Mouse (Mus musculus) neural tube, embryonic 11.5 days (tissue): ENCODE measurements around the gene Sf3b1. TPM values are rescaled to one million over a fixed set of nuclear protein-coding genes. Genes with fewer than 3 reads are reported as not detected.
"Not testable (repeated sequence)": the region's sequence is repeated elsewhere in the genome, so short reads cannot be mapped to it uniquely, and the experiment has no call there.

Source experiments
- ATAC-seq: fragments of 200-750 bp; cut with Nextera tagmentation; 2 replicates; pipeline ENCODE4 v1.8.0; 2017; ENCODE audit warnings: moderate number of reproducible peaks, mild to moderate bottlenecking, moderate TSS enrichment, moderate library complexity; ENCODE audit not compliant: insufficient read depth, low FRiP score, low TSS enrichment
- DNase-seq: peaks from one replicate; pipeline ENCODE4 v3.0.0-alpha.2; 2015; ENCODE audit warnings: low spot score
- H3K27ac ChIP-seq: fragments of 300-500 bp; sonication (generic); 2 replicates; pipeline ENCODE4 v1.5.1; 2014; ENCODE audit warnings: low read depth, mild to moderate bottlenecking, low read length
- H3K27me3 ChIP-seq: fragments of 300-500 bp; sonication (generic); 2 replicates; pipeline ENCODE4 v1.6.1; 2014; ENCODE audit warnings: mild to moderate bottlenecking, low read length, mixed read lengths; ENCODE audit not compliant: control insufficient read depth, insufficient read depth
- H3K36me3 ChIP-seq: fragments of 300-500 bp; sonication (generic); 2 replicates; pipeline ENCODE4 v1.6.1; 2014; ENCODE audit warnings: mild to moderate bottlenecking, low read length, moderate library complexity, mixed read lengths; ENCODE audit not compliant: control insufficient read depth, insufficient read depth
- H3K4me1 ChIP-seq: fragments of 300-500 bp; sonication (generic); 2 replicates; pipeline ENCODE4 v1.6.1; 2014; ENCODE audit warnings: low read length, mixed read lengths; ENCODE audit not compliant: control insufficient read depth, insufficient read depth
- H3K4me2 ChIP-seq: fragments of 300-500 bp; sonication (generic); 2 replicates; pipeline ENCODE4 v1.6.1; 2014; ENCODE audit warnings: low read depth, mild to moderate bottlenecking, moderate library complexity
- H3K4me3 ChIP-seq: fragments of 300-500 bp; sonication (generic); 2 replicates; pipeline ENCODE4 v1.5.1; 2014; ENCODE audit warnings: low read depth, low read length
- H3K9ac ChIP-seq: fragments of 300-500 bp; sonication (generic); 2 replicates; pipeline ENCODE4 v1.6.1; 2014; ENCODE audit warnings: mild to moderate bottlenecking, low read length
- H3K9me3 ChIP-seq: fragments of 300-500 bp; sonication (generic); 2 replicates; pipeline ENCODE4 v1.6.1; 2016; ENCODE audit warnings: low read length; ENCODE audit not compliant: control insufficient read depth
- WGBS: fragments of 180-500 bp; shearing (Covaris S2); extraction: QIAGEN DNeasy Blood & Tissue Kit; methylation state at CpG from one replicate; pipeline ENCODE4 v1.1.7; 2014; 5-methylcytosine and 5-hydroxymethylcytosine counted together
- polyA plus RNA-seq: library from polyadenylated mRNA; unstranded; fragments of >200 nt; fragmentation: Nextera tagmentation; extraction: Ambion mirVana; gene quantifications from 2 replicates; pipeline ENCODE4 v1.2.1, GENCODE M21; 2014

Sf3b1 gene
- polyA plus RNA-seq, 1 experiment from 2014 or later: 336 TPM

GRCm38 (mm10) chr1:55021907-55022306 lies 5.4 kb downstream of the Sf3b1 start:
- DNase-seq (no peak), ATAC-seq (no peak)
- no peaks in the 10 kb centered on the region for H3K27me3 ChIP-seq
- H3K9ac ChIP-seq: no peak overlapping the region
- H3K4me3 ChIP-seq: no peak overlapping the region
- H3K27ac ChIP-seq: no peak overlapping the region
- H3K9me3 ChIP-seq: no peaks in the 10 kb centered on the region
- H3K4me1 ChIP-seq: peaks cover 3% of the 10 kb centered on the region; the same call in 1 of the 2 replicates
- no peaks in the 10 kb centered on the region for H3K36me3 ChIP-seq
- H3K4me2 ChIP-seq: no peak overlapping the region

GRCm38 (mm10) chr1:55012513-55012912 lies 14.8 kb downstream of the Sf3b1 start:
- no peaks in the 10 kb centered on the region for H3K4me1 ChIP-seq
- H3K4me2 ChIP-seq: no peak overlapping the region
- no peaks in the 10 kb centered on the region for H3K27me3 ChIP-seq
- H3K36me3 ChIP-seq: peaks cover 15% of the 10 kb centered on the region
- H3K27ac ChIP-seq: no peak overlapping the region
- 72% methylated on average over 3 of the region's 3 CpGs for WGBS
- H3K9ac ChIP-seq: no peak overlapping the region
- no peak for DNase-seq
- no peak for ATAC-seq
- no peak overlapping the region for H3K4me3 ChIP-seq
- no peaks in the 10 kb centered on the region for H3K9me3 ChIP-seq

GRCm38 (mm10) chr1:55008313-55008712 lies 19.0 kb downstream of the Sf3b1 start:
- 87% methylated on average over 2 of the region's 2 CpGs for WGBS
- not testable (repeated sequence) for H3K9ac ChIP-seq, H3K27ac ChIP-seq, H3K27me3 ChIP-seq, H3K4me1 ChIP-seq, H3K4me2 ChIP-seq, H3K9me3 ChIP-seq, H3K4me3 ChIP-seq, DNase-seq, ATAC-seq
- H3K36me3 ChIP-seq: peaks cover 20% of the 10 kb centered on the region

- H3K27ac ChIP-seq: no peak overlapping the region
- H3K9ac ChIP-seq: no peak overlapping the region
- no peak overlapping the region for H3K4me3 ChIP-seq
- H3K27me3 ChIP-seq: no peaks in the 10 kb centered on the region
- no peak overlapping the region for H3K4me2 ChIP-seq
- no peaks in the 10 kb centered on the region for H3K4me1 ChIP-seq
- no peak for DNase-seq
- peaks cover 8% of the 10 kb centered on the region for H3K36me3 ChIP-seq
- ATAC-seq: no peak
- WGBS: 90% methylated on average over 5 of the region's 5 CpGs
- no peaks in the 10 kb centered on the region for H3K9me3 ChIP-seq
These were observed 33.7 kb downstream of the Sf3b1 start for GRCm38 (mm10) chr1:54993581-54993980.

GRCm38 (mm10) chr1:54986248-54986647 lies 41.0 kb downstream of the Sf3b1 start:
- Histone ChIP-seq H3K36me3 (peaks cover 2% of the 10 kb centered on the region; the same call in 1 of the 2 replicates), H3K27ac (no peak overlapping the region), H3K27me3 (no peaks in the 10 kb centered on the region), H3K9ac (no peak overlapping the region), H3K9me3 (no peaks in the 10 kb centered on the region), H3K4me1 (no peaks in the 10 kb centered on the region), H3K4me3 (no peak overlapping the region), H3K4me2 (no peak overlapping the region)
- ATAC-seq: no peak
- no peak for DNase-seq
- WGBS: 92% methylated on average over 5 of the region's 5 CpGs

- Histone ChIP-seq H3K36me3 (no peaks in the 10 kb centered on the region; the same call in 1 of the 2 replicates), H3K4me3 (no peak overlapping the region), H3K4me2 (no peak overlapping the region), H3K9ac (no peak overlapping the region), H3K27me3 (no peaks in the 10 kb centered on the region), H3K27ac (no peak overlapping the region), H3K4me1 (no peaks in the 10 kb centered on the region), H3K9me3 (no peaks in the 10 kb centered on the region)
- WGBS: 90% methylated on average over 3 of the region's 3 CpGs
- ATAC-seq: no peak
- DNase-seq: no peak
These were observed 41.5 kb downstream of the Sf3b1 start for GRCm38 (mm10) chr1:54985831-54986230.

- Histone ChIP-seq H3K4me3 (no peak overlapping the region), H3K27ac (no peak overlapping the region), H3K27me3 (no peaks in the 10 kb centered on the region), H3K4me1 (no peaks in the 10 kb centered on the region), H3K36me3 (no peaks in the 10 kb centered on the region; the same call in 1 of the 2 replicates), H3K9me3 (no peaks in the 10 kb centered on the region), H3K4me2 (no peak overlapping the region), H3K9ac (no peak overlapping the region)
- 91% methylated on average over 7 of the region's 7 CpGs for WGBS
- ATAC-seq (no peak), DNase-seq (no peak)
These were observed 43.1 kb downstream of the Sf3b1 start for GRCm38 (mm10) chr1:54984154-54984553.

- Histone ChIP-seq H3K4me2 (no peak overlapping the region), H3K4me1 (no peaks in the 10 kb centered on the region), H3K9me3 (no peaks in the 10 kb centered on the region), H3K27me3 (no peaks in the 10 kb centered on the region), H3K4me3 (no peak overlapping the region), H3K36me3 (no peaks in the 10 kb centered on the region; the same call in 1 of the 2 replicates), H3K9ac (no peak overlapping the region), H3K27ac (no peak overlapping the region)
- no peak for DNase-seq
- WGBS: 66% methylated on average over 3 of the region's 3 CpGs
- no peak for ATAC-seq
These were observed 43.9 kb downstream of the Sf3b1 start for GRCm38 (mm10) chr1:54983339-54983738.

GRCm38 (mm10) chr1:54982636-54983035 lies 44.6 kb downstream of the Sf3b1 start:
- ATAC-seq (no peak), DNase-seq (no peak)
- WGBS: 93% methylated on average over 3 of the region's 3 CpGs

More at GRCm38 (mm10) chr1:54982636-54983035, 44.6 kb downstream of the Sf3b1 start:
- Histone ChIP-seq H3K27ac (no peak overlapping the region), H3K4me2 (no peak overlapping the region), H3K36me3 (no peaks in the 10 kb centered on the region; the same call in 1 of the 2 replicates), H3K4me1 (no peaks in the 10 kb centered on the region), H3K9me3 (no peaks in the 10 kb centered on the region), H3K9ac (no peak overlapping the region), H3K4me3 (no peak overlapping the region), H3K27me3 (no peaks in the 10 kb centered on the region)
